Mouse (Mus musculus) myocyte (in vitro differentiated cells): Measurements from ENCODE around the gene Ltk. TPM values are rescaled to one million over a fixed set of nuclear protein-coding genes. Genes with fewer than 3 reads are reported as not detected.
"Not testable (repeated sequence)": the region's sequence is repeated elsewhere in the genome, so short reads cannot be mapped to it uniquely, and the experiment has no call there.

Source experiments
- H3K27me3 ChIP-seq: one replicate; pipeline ENCODE4 v1.6.1; 2011; ENCODE audit not compliant: control insufficient read depth, insufficient read depth, insufficient read length
- H3K36me3 ChIP-seq: one replicate; pipeline ENCODE4 v1.6.1; 2011; ENCODE audit not compliant: control insufficient read depth, insufficient read depth
- H3K4me2 ChIP-seq: one replicate; pipeline ENCODE4 v1.6.1; 2011; ENCODE audit warnings: low read depth, control low read depth
- H3K4me3 ChIP-seq: one replicate; pipeline ENCODE4 v1.5.1; 2011; ENCODE audit warnings: mild to moderate bottlenecking, control low read depth, moderate library complexity
- H3K79me2 ChIP-seq: one replicate; pipeline ENCODE4 v1.6.1; 2011; ENCODE audit not compliant: control insufficient read depth, insufficient read depth
- H3ac ChIP-seq: one replicate; pipeline ENCODE4 v1.6.1; 2011; ENCODE audit not compliant: control insufficient read depth, insufficient read length
- CEBPB ChIP-seq: IDR thresholded peaks from 2 replicates; pipeline ENCODE4 v1.6.1; 2011; ENCODE audit warnings: mild to moderate bottlenecking, moderate library complexity; ENCODE audit not compliant: poor library complexity, insufficient read depth, severe bottlenecking
- E2F4 ChIP-seq: IDR thresholded peaks from one replicate; pipeline ENCODE4 v1.6.1; 2011; ENCODE audit warnings: mild to moderate bottlenecking, control low read depth, moderate library complexity; ENCODE audit not compliant: insufficient read depth
- MAX ChIP-seq: IDR thresholded peaks from one replicate; pipeline ENCODE4 v1.6.1; 2011; ENCODE audit warnings: low read depth, mild to moderate bottlenecking, control low read depth
- MYOD1 ChIP-seq, 3 experiments: IDR thresholded peaks; one replicate each; pipeline ENCODE4 v1.6.1; 2011; ENCODE audit warnings: control low read depth in 2 of 3, low read depth in 2 of 3, mild to moderate bottlenecking in 2 of 3, moderate library complexity in 1 of 3; ENCODE audit not compliant: insufficient read length in 2 of 3, control insufficient read depth in 1 of 3
- MYOG ChIP-seq, 3 experiments: IDR thresholded peaks; one replicate each; pipeline ENCODE4 v1.6.1; 2011; ENCODE audit warnings: control low read depth in 2 of 3, low read depth in 2 of 3, mild to moderate bottlenecking in 2 of 3; ENCODE audit not compliant: insufficient read length in 2 of 3, control insufficient read depth in 1 of 3, insufficient read depth in 1 of 3
- POLR2A ChIP-seq: IDR thresholded peaks from one replicate; pipeline ENCODE4 v1.6.1; 2011; ENCODE audit warnings: low read depth, mild to moderate bottlenecking, control low read depth, moderate library complexity; ENCODE audit not compliant: insufficient read length
- POLR2AphosphoS2 ChIP-seq: IDR thresholded peaks from one replicate; pipeline ENCODE4 v1.6.1; 2011; ENCODE audit warnings: low read depth, control low read depth; ENCODE audit not compliant: insufficient read length
- REST ChIP-seq: IDR thresholded peaks from one replicate; pipeline ENCODE4 v1.6.1; 2011; ENCODE audit warnings: mild to moderate bottlenecking, control low read depth, moderate library complexity; ENCODE audit not compliant: insufficient read depth, insufficient read length
- SRF ChIP-seq: IDR thresholded peaks from one replicate; pipeline ENCODE4 v1.6.1; 2011; ENCODE audit warnings: low read depth; ENCODE audit not compliant: control insufficient read depth, insufficient read length
- TCF12 ChIP-seq: IDR thresholded peaks from one replicate; pipeline ENCODE4 v1.6.1; 2011; ENCODE audit warnings: mild to moderate bottlenecking, control low read depth; ENCODE audit not compliant: poor library complexity, insufficient read depth, severe bottlenecking
- TCF3 ChIP-seq: IDR thresholded peaks from one replicate; pipeline ENCODE4 v1.6.1; 2011; ENCODE audit warnings: low read depth, control low read depth; ENCODE audit not compliant: insufficient read length
- USF1 ChIP-seq: IDR thresholded peaks from one replicate; pipeline ENCODE4 v1.6.1; 2011; ENCODE audit warnings: low read depth, mild to moderate bottlenecking, control low read depth, moderate library complexity
- polyA plus RNA-seq: library from polyadenylated mRNA; unstranded; fragments of >200 nt; fragmentation: generic; extraction: Trizol; gene quantifications from one replicate; pipeline ENCODE4 v1.2.1, GENCODE M21; 2012; ENCODE audit warnings: missing spikeins

Gene Ltk
- polyA plus RNA-seq, 1 experiment = not detected

- TF ChIP-seq POLR2A (no peak), TCF3 (no peak), CEBPB (no peak), USF1 (no peak), MYOG (IDR thresholded peaks at IDR 0.05; ENCODE audit: control insufficient read depth in 1 of 3, insufficient read depth in 1 of 3, insufficient read length in 2 of 3, low read depth in 2 of 3) (no peak), REST (no peak), TCF12 (no peak), E2F4 (no peak), MYOD1 (IDR thresholded peaks at IDR 0.05; ENCODE audit: control insufficient read depth in 1 of 3, insufficient read length in 2 of 3, low read depth in 2 of 3) (no peak), MAX (no peak), POLR2AphosphoS2 (no peak), SRF (no peak)
- no peak overlapping the region for H3K4me3 ChIP-seq
- no peak overlapping the region for H3K4me2 ChIP-seq
- H3K79me2 ChIP-seq = no peaks in the 10 kb centered on the region
- H3K27me3 ChIP-seq = no peaks in the 10 kb centered on the region
- H3K36me3 ChIP-seq = peaks cover 44% of the 10 kb centered on the region
- H3ac ChIP-seq = no peak overlapping the region
These were observed 39.2 kb downstream of the Ltk start for GRCm38 (mm10) chr2:119721070-119721469.

GRCm38 (mm10) chr2:119715868-119716267, 44.4 kb downstream of the Ltk start:
- not testable (repeated sequence) for H3K27me3 ChIP-seq, H3K4me2 ChIP-seq
- H3K36me3 ChIP-seq = peaks cover 19% of the 10 kb centered on the region

GRCm38 (mm10) chr2:119710011-119710410, 50.2 kb downstream of the Ltk start:
- Histone ChIP-seq H3K36me3 (peaks cover 22% of the 10 kb centered on the region), H3K79me2 (no peaks in the 10 kb centered on the region), H3K4me3 (no peak overlapping the region), H3K4me2 (no peak overlapping the region), H3K27me3 (no peaks in the 10 kb centered on the region), H3ac (no peak overlapping the region)
- TF ChIP-seq REST = no peak

More at GRCm38 (mm10) chr2:119715868-119716267, 44.4 kb downstream of the Ltk start:
- H3K79me2 ChIP-seq, H3K4me3 ChIP-seq, H3ac ChIP-seq: not testable (repeated sequence)

GRCm38 (mm10) chr2:119707676-119708075, 52.6 kb downstream of the Ltk start:
- no peak overlapping the region for H3K4me2 ChIP-seq
- no peaks in the 10 kb centered on the region for H3K79me2 ChIP-seq
- peaks cover 17% of the 10 kb centered on the region for H3K36me3 ChIP-seq
- H3K4me3 ChIP-seq = no peak overlapping the region
- TF ChIP-seq SRF (no peak), MAX (no peak), TCF12 (no peak), MYOD1 (IDR thresholded peaks at IDR 0.05; ENCODE audit: control insufficient read depth in 1 of 3, insufficient read length in 2 of 3, low read depth in 2 of 3) (no peak), E2F4 (no peak), TCF3 (no peak), USF1 (no peak), POLR2AphosphoS2 (no peak), CEBPB (no peak), POLR2A (no peak), MYOG (IDR thresholded peaks at IDR 0.05; ENCODE audit: control insufficient read depth in 1 of 3, insufficient read depth in 1 of 3, insufficient read length in 2 of 3, low read depth in 2 of 3) (no peak), REST (no peak)
- no peak overlapping the region for H3ac ChIP-seq
- no peaks in the 10 kb centered on the region for H3K27me3 ChIP-seq

- peaks cover 8% of the 10 kb centered on the region for H3K36me3 ChIP-seq
These were observed 57.1 kb downstream of the Ltk start for GRCm38 (mm10) chr2:119703171-119703570.

More at GRCm38 (mm10) chr2:119703171-119703570, 57.1 kb downstream of the Ltk start:
- Histone ChIP-seq H3K4me3 (no peak overlapping the region), H3K27me3 (no peaks in the 10 kb centered on the region), H3K4me2 (no peak overlapping the region), H3K79me2 (no peaks in the 10 kb centered on the region), H3ac (no peak overlapping the region)
- TF ChIP-seq REST (no peak), TCF12 (no peak), MYOD1 (IDR thresholded peaks at IDR 0.05; ENCODE audit: control insufficient read depth in 1 of 3, insufficient read length in 2 of 3, low read depth in 2 of 3) (no peak), POLR2A (no peak), USF1 (no peak), CEBPB (no peak), TCF3 (no peak), SRF (no peak), MYOG (IDR thresholded peaks at IDR 0.05; ENCODE audit: control insufficient read depth in 1 of 3, insufficient read depth in 1 of 3, insufficient read length in 2 of 3, low read depth in 2 of 3) (no peak), E2F4 (no peak), POLR2AphosphoS2 (no peak), MAX (no peak)

Other genes with a start within 250 kb of the Ltk start
- gene Exd1, start 212.8 kb downstream of the Ltk start, polyA plus RNA-seq = 0.23 TPM
- 67.9 TPM for gene Chp1, start 212.7 kb downstream of the Ltk start, polyA plus RNA-seq
- 4.4 TPM for gene Nusap1, start 142.1 kb downstream of the Ltk start, polyA plus RNA-seq
- 3.7 TPM for gene Oip5, start 142.0 kb downstream of the Ltk start, polyA plus RNA-seq
- 19.5 TPM for gene Ndufaf1, start 97.6 kb downstream of the Ltk start, polyA plus RNA-seq
- 7.2 TPM for gene Rtf1, start 85.4 kb downstream of the Ltk start, polyA plus RNA-seq
- gene Itpka, start 18.1 kb downstream of the Ltk start, polyA plus RNA-seq = 0.14 TPM
- gene Rpap1, start 27.1 kb upstream of the Ltk start, polyA plus RNA-seq = 13.7 TPM
- 6.0 TPM for gene Tyro3, start 37.3 kb upstream of the Ltk start, polyA plus RNA-seq
- 3.4 TPM for gene Mga, start 136.8 kb upstream of the Ltk start, polyA plus RNA-seq
- 6.4 TPM for gene Mapkbp1, start 212.3 kb upstream of the Ltk start, polyA plus RNA-seq